Mouse (Mus musculus): ENCODE measurements at regions not wholly inside any gene's neighbourhood (a gene's known extent, or its start where the extent isn't known, plus 50 kb on each side); places are given as distances from the start of the nearest gene placed in this dataset.

- no peak for DNase-seq (ENCODE audit: low spot score in 2 of 2)
Observed at GRCm38 (mm10) chr6:89256022-89256421, 106.4 kb downstream of the Plxna1 start.

- DNase-seq (ENCODE audit: low spot score in 2 of 2) = no peak
Observed at GRCm38 (mm10) chr6:89256630-89257292, 105.7 kb downstream of the Plxna1 start.

GRCm38 (mm10) chr6:89257416-89257815, 105.0 kb downstream of the Plxna1 start:
- DNase-seq (ENCODE audit: low spot score in 2 of 2) = no peak

GRCm38 (mm10) chr6:89258140-89258539, 104.3 kb downstream of the Plxna1 start:
- no peak for DNase-seq (ENCODE audit: low spot score in 2 of 2)

- DNase-seq (ENCODE audit: low spot score in 2 of 2) = no peak
Observed at GRCm38 (mm10) chr6:89259406-89259994, 102.9 kb downstream of the Plxna1 start.

- DNase-seq (ENCODE audit: low spot score in 2 of 2) = no peak
Observed at GRCm38 (mm10) chr6:89262958-89263357, 99.5 kb downstream of the Plxna1 start.

GRCm38 (mm10) chr6:89265296-89265695, 97.1 kb downstream of the Plxna1 start:
- no peak for DNase-seq (ENCODE audit: low spot score in 2 of 2)
